Mouse (Mus musculus) lung, postnatal 10 days (tissue): ENCODE measurements around the gene Susd2.

Source experiments
- DNase-seq: peaks from one replicate; pipeline ENCODE4 v3.0.0; 2021

Susd2 gene

DNA sequence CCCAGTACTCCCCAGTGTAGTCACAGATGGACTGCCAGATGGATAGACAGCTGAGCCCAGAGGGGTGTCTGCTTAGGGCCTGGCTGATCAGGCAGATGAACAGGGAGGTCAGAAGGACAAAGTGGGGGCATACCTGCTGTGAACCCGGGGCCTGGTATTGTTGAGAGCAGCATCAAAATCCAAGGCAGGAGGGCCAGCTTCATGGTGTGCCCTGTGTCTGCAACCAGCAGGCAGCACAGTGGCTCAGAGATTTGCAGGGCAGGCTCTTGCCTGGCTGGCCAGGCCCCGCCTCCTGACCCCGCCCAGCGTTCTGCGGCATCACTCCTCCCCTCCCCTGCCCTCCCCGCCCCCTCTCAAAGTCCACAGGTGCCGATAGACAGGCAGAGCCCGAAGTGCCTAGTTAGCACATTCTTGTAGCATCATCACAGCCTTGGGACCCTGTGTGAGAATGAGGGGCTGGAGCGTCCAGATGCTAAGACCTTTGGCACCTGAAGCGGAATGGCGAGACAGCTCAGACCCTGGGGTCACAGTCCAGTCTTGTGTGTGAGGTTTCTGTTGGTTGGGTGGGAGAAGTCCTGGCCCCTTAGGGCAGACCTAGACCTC, at the start of gene Susd2:
Gene Susd2, minus strand, starts transcription at position 268 of the 603 bp plus-strand sequence.
- DNase-seq = peak; percentile 75

DNA sequence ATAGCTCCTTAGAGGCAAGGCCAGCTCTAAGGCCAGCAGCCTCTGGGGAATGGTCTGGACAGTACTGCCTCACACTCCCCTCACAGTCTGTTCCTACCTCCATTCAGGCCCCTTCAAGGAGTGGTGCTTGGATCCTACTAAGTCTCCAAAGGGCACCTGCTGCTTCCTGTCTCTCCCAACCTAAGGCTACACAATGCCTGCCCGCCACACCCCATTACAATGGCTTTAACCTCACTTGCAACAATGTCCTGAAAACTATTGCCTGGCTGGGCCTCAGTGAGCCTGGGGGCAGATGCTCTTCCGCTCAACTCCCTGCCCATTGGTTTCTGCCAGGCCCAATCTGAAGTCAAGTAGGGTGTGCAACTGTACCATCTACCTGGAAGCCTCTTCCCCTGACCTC, 44.8 kb upstream of the Susd2 start:
- no peak for DNase-seq

DNA sequence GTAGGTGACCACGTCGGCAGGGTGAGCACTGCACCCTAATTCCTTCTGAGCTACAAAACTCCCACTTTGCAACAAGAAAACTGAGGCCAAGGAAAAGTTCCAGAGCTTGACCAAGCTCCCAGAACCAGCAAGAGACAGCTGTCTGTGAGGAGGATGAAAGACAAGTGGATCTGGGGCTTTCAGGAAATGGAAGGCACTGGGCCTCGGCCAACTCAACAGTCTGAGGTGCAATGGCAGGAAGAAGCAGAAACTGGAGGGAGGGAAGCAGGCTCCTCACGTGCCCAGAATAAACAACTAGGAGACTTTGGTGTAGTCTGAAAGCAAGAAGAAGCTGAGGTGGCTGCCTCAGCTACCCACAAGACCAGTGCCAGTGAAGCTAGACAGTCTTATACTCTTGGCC, 42.9 kb upstream of the Susd2 start:
- no peak for DNase-seq

DNA sequence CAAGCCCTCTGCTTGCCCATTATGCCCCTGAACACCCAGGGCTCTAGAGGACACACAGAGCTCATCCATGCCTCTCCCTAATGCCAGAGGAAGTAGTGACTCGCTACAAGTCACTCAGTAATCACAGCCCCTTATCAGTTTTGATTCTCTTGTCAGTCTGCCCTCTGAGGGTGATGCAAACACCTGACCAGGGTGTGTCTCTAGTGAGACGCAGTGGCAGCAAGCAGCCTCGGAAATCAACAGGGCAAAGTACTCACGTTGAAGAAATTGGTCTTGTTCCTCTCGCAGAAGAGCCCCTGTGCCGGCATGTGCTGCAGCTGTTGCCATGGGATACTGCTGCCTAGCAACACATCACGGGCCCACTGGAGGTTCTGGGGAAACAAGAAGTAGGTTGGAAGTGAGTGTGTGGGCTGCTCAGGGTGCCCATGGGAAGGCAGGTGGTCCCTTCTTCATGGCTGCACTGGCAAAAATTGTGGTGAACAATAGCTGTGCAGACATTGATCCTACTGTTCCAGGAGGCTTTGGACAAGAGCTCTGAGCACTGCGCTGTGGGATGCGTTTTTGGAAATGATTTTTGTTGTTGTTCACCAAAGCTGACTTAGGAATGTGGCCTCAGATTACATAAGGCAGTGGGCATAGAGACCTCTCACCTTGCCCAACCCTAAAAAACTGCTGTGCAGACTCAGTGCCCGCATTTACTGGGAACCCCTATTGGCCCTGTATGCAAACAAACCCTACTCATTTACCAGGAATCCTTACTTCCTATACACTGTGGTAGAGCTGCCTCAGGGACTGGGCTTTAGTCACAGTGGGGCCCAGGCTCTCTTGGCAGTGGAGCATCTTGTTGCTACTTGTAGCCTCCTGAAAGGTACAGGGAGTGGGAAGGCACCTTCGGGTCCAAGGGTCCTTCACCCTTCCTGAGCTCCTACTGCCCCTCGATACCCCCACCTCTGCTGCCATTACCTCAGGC, 40.5 kb upstream of the Susd2 start:
- DNase-seq = peak; percentile 42

DNA sequence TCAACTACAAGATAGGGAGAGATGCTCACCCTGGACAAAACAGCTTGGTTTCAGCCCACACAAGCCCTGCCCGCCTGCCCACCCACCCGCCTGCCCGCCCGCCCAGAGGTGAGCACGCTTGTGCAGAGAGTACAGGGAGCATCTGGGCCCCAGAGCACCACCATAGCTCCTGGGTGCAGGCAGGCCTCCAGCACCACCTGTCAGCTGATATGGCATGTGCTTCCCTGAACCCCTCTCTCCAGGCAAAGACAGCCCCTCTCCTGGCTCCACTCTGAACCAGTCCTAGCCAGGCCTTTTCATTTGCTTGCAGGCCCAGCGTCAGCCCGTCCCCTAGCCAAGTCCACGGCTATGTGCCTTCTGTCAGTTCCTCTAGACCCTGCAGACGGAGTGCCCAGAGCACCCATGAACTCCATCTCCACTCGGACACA, 36.8 kb upstream of the Susd2 start:
- no peak for DNase-seq

DNA sequence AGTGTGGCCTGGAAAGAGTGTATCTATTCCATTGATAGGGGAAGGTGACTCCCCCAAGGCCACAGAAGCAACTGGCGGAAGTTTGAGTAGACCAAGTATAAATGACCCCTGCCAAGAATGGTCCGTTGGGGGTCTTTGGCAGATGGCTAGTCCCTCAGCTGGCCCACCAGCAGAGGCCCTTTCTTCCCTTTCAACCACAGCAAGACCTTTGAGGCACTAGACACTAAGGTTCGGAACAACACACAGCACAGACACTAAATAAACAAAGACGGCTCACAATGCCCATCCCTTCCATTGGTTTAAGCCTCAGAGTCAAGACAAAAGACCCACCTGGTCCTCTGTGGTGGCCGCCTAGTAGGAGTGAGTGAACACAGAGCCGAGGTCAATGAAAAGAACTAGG, 35.4 kb upstream of the Susd2 start:
- no peak for DNase-seq

DNA sequence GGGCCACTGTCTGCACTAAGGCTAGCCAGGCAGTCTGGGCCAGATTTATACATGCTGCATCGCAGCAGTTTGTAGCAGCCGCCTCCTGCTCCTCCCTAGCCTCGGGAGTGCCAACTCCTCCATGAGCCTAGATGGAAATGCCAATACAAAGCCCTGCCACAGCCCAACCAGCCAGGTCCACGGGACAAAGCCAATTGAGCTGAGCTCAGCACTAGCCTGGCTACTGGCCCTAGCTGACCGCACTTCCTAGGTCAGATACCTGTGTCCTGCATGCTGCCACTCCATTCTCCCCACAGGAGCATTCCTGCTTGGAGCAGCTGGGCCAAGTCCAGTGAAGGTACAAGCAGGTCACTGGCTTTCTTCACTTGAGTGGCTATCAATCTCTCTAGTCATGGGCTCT, 34.2 kb upstream of the Susd2 start:
- peak; percentile 50 for DNase-seq

DNA sequence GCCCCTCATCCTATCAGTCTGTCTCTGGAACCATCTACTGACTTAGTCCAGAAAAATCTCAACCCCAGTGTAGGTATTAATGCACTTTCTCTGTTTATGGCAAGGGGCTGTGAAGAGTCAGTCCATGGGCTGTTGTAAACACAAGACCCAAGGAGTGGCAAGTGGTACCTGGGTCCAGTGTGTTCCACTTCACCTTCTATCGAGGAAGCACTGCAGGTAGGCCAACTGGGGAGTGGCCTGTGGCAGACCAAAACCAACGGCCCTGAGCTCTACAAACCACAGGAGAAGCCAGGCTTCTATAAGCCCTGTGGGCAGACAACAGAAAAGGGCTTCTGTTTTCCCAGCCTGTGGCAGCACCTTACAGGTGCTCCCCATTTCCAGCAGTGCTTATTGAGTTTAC, 33.8 kb upstream of the Susd2 start:
- no peak for DNase-seq

GRCm38 (mm10) chr10:75676819-75677565, 33.2 kb upstream of the Susd2 start:
- DNase-seq = peak; percentile 71

DNA sequence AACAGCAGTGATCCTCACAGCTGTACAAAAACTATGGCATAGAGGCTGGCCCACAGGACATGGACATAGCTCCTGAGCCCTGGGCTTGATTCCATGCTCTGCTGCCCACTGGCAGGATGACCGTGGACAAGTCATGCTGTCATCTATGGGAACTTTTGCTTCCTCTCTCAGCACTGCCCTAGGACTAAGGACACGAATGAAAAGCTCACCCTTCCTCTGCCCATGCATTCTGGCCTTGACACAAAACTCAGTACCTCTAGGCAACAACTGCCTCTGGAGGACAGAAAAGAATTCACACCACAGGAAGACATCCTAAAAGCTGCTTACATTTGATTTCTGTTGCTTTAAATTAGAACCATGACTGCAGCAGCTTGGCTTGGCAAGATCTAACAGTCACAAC, 32.5 kb upstream of the Susd2 start:
- DNase-seq = no peak

DNA sequence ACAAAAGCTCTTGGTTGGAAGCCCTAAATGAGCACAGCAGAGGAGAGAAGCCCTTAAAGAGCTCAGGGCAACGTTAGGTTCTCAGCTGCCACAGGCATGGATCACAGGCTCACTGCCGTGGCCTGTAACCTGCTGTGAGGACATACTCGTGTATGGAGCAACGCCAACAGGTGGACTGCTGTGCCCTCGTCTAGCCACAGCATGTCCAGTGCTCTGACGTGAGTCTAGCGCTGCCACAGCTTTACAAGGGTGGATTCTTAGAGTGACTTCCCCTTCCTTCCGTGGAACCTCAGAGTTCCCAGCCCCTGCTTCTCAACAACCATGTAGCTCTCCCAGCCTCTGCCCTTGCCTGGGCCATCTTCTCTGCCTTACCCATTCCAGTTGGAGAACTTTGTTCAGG, 31.8 kb upstream of the Susd2 start:
- DNase-seq = peak; percentile 25

- DNase-seq = no peak
Observed at GRCm38 (mm10) chr10:75669936-75670335, 26.1 kb upstream of the Susd2 start.

DNA sequence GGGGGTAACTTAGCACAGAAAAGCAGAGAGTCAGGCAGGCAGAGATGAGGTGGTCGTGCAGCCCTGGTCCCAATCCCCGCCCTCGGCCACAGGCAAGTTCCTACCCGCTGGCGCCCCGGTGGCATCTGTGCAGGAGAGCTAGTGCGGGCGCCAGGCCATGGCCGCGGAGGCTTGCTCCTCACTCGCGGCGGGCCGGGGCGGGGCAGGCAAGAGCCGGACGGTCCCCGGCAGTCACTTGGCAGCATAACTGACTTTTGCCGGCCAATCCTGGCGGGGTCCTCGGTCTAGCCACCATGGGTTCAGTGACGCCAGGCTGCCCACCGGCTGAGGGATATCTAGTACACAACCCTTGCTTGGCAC, 24.1 kb upstream of the Susd2 start:
- peak; percentile 87 for DNase-seq

DNA sequence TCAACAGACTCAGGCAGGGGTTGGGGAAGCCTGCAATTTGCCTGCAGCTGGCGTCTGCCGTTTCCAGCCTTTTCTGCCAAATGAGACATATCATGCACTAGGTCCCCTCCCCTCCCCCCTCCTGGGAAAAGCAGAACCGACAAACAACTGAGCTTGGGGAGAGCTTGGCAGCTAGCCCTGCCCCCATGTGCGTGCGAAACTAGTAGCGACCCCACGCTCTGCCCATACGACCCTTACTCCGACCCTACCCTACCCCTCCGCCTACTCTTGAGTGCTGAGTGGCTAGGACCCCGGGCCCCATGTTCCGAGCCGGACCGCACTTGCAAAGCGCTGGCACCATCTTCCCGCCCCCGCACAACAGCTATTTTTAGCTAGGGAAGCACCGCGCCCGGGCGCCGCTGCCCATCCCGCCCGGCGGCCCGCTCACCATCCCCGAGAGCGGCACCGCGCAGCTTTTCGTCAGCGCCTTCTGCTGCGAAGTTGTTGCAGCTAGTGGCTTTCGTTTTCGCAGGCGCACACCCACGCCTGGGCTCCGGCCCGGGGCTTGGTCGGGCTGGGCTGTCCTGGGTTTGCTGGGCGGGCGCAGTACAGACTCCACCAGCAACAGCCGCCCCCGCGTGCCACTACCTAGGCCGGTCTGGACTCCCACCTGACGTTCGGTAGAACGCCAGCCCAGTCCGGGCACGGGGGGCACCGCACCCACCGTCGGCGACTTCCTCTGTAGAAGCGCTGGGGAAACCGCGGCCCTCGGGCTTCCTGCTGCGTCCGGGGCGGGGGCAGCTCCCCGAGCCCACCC, 23.5 kb upstream of the Susd2 start:
- DNase-seq = peak; percentile 79

GRCm38 (mm10) chr10:75666451-75667030, 22.7 kb upstream of the Susd2 start:
- no peak for DNase-seq

GRCm38 (mm10) chr10:75664673-75665270, 21.0 kb upstream of the Susd2 start:
- peak; percentile 30 for DNase-seq

- no peak for DNase-seq
Observed at GRCm38 (mm10) chr10:75662575-75662974, 18.8 kb upstream of the Susd2 start.

GRCm38 (mm10) chr10:75661876-75662275, 18.1 kb upstream of the Susd2 start:
- DNase-seq = no peak

DNA sequence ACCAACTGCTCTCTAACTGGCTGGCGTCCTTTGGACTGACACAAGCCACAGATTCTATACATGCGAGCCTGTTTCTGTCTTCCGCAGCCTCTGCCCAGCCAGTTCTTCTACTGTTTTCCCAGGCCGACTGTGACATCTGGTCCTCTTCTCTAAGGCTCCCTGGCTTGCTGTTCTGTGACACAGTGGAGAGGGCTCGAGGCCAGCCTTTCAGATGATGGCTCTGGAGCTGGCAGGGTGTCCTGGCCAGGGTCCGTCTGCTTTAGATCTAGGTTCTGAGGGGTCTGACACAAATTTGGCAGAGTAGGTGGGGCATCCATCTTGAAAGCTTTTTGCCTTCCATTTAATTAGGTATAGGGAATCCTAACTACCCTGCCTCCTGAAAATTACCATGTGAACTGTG, 17.6 kb upstream of the Susd2 start:
- DNase-seq = peak; percentile 43

GRCm38 (mm10) chr10:75657772-75658171, 14.0 kb upstream of the Susd2 start:
- DNase-seq = no peak

GRCm38 (mm10) chr10:75657165-75657564, 13.4 kb upstream of the Susd2 start:
- no peak for DNase-seq

DNA sequence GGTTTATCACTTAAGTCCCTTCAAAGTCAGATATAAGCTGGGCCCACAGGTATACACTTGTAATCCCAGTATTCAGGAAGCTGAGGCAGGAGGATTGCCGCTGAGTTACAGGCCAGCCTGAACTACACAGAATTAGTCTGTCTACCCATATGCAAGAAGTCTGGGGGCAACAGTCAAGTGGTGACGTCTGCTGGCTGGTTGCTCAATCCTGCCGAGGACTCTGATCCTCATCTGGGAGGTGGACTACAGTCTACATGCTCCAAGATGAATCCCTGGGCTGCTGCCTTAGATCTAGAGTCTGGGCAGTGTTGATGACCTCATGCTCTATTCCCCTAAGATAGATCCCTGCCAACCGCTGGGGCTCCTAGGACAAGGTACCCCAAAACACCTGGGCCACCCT, 10.2 kb upstream of the Susd2 start:
- no peak for DNase-seq
